In the genomic region with DNA sequence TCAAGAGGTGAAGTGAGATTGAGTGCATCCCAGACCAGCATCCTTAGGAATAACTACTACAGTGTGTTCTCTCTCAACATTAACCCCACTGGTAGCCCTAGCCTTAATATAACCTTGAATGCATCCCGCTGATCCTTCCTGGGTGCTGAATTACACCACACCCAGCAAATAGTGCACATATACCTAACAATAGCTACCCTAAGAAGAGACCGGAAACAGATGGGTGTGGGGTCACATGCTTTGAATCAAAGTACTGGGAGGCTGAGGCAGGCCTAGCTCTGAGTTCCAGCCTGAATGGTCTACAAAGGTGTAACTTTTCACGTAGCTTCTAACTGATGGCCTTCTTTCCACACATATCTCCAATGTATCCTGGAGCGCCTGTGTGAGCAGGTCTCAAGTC, we compare ENCODE assay signal across 8 mouse cellular contexts. TPM values are rescaled to one million over a fixed set of nuclear protein-coding genes. Genes with fewer than 3 reads are reported as not detected.
DNase-seq lines count a peak whose midpoint lies in the region; ATAC-seq and TF ChIP-seq lines count a peak whose summit lies in the region.

No protein-coding gene starts in this region.

- peaks cover 13% of the 10 kb centered on the region for H3K79me2 ChIP-seq in MEL (ENCODE audit: control insufficient read depth, insufficient read depth, low read length, poor library complexity)

- WGBS in heart, postnatal 0 days = 96% methylated on average over 4 of the region's 4 CpGs
- WGBS in hindbrain, embryonic 12.5 days = over 99% methylated on average over 4 of the region's 4 CpGs
- 95% methylated on average over 4 of the region's 4 CpGs for WGBS in midbrain, embryonic 12.5 days

- H3K4me3 ChIP-seq in heart, postnatal 0 days (ENCODE audit: low read depth, low read length) = no peak overlapping the region; the same call in 1 of the 2 replicates
- peak overlapping the region; percentile 67 to 79 for H3K4me3 ChIP-seq in MEL (ENCODE audit: control insufficient read depth in 1 of 2, insufficient read depth in 1 of 2, low read depth in 2 of 2, low read length in 2 of 2)
- H3K4me3 ChIP-seq in hindbrain, embryonic 12.5 days = peak overlapping the region; percentile 53
- H3K4me3 ChIP-seq in midbrain, embryonic 12.5 days = peak overlapping the region; percentile 64

- no peak for ATAC-seq in heart, postnatal 0 days (ENCODE audit: insufficient read depth, low read depth)
- ATAC-seq in hindbrain, embryonic 12.5 days (ENCODE audit: low FRiP score) = no peak
- no peak for ATAC-seq in midbrain, embryonic 12.5 days (ENCODE audit: low FRiP score, low read depth)
- ATAC-seq in megakaryocyte-erythroid progenitor cell, adult 5-6 weeks (replicated peaks; ENCODE audit: low FRiP score, low TSS enrichment, poor library complexity, severe bottlenecking) = no peak

- peak overlapping the region; percentile 95 for H3K27ac ChIP-seq in heart, postnatal 0 days (ENCODE audit: low read depth)
- H3K27ac ChIP-seq in MEL (ENCODE audit: control insufficient read depth, low read depth, low read length) = peak overlapping the region; percentile 92
- peak overlapping the region; percentile 99 for H3K27ac ChIP-seq in hindbrain, embryonic 12.5 days
- peak overlapping the region; percentile 98 for H3K27ac ChIP-seq in midbrain, embryonic 12.5 days (replicated peaks)

- intact Hi-C loops in heart, postnatal 25 days (cut with DNase I) = loop anchor here (2.0 kb wide), 1 partner anchor 14 kb away; no protein-coding TSS in a partner anchor

- H3K4me1 ChIP-seq in heart, postnatal 0 days (ENCODE audit: control insufficient read depth, insufficient read depth) = peaks cover 24% of the 10 kb centered on the region; the same call in 1 of the 2 replicates
- peaks cover 7 to 18% of the 10 kb centered on the region in 2 experiments for H3K4me1 ChIP-seq in MEL (ENCODE audit: control insufficient read depth in 1 of 2, insufficient read depth in 2 of 2, low read length in 2 of 2)
- peaks cover 21% of the 10 kb centered on the region for H3K4me1 ChIP-seq in hindbrain, embryonic 12.5 days
- H3K4me1 ChIP-seq in midbrain, embryonic 12.5 days = peaks cover 14% of the 10 kb centered on the region

- no peak for TF ChIP-seq POLR2A in MEL (IDR thresholded peaks at IDR 0.05; ENCODE audit: control insufficient read depth in 1 of 2, insufficient read depth in 1 of 2, low read depth in 1 of 2, low read length in 2 of 2, poor library complexity in 1 of 2)

- no peak for TF ChIP-seq CTCF in heart, postnatal 0 days (IDR thresholded peaks at IDR 0.05; ENCODE audit: low read depth)
- TF ChIP-seq CTCF in MEL (IDR thresholded peaks at IDR 0.05 in 2 of 3, conservative IDR thresholded peaks at IDR 0.05 in 1 of 3; ENCODE audit: control insufficient read depth in 1 of 3, insufficient read depth in 1 of 3, low read depth in 2 of 3, low read length in 3 of 3, poor library complexity in 1 of 3, severe bottlenecking in 1 of 3) = no peak

- no peaks in the 10 kb centered on the region for H3K36me3 ChIP-seq in heart, postnatal 0 days (replicated peaks; ENCODE audit: control insufficient read depth, insufficient read depth, low read length)
- peaks cover 0 to 17% of the 10 kb centered on the region in 2 experiments; a peak in 2 of 4 replicates for H3K36me3 ChIP-seq in MEL (ENCODE audit: control insufficient read depth in 1 of 2, insufficient read depth in 2 of 2, low read length in 2 of 2)
- H3K36me3 ChIP-seq in hindbrain, embryonic 12.5 days = no peaks in the 10 kb centered on the region
- no peaks in the 10 kb centered on the region for H3K36me3 ChIP-seq in midbrain, embryonic 12.5 days

- TF ChIP-seq EP300 in heart, postnatal 0 days (IDR thresholded peaks at IDR 0.05; ENCODE audit: low read depth) = no peak
- TF ChIP-seq EP300 in MEL (IDR thresholded peaks at IDR 0.05; ENCODE audit: low read depth in 1 of 2, low read length in 2 of 2) = no peak

- peak overlapping the region; percentile 76; the same call in 1 of the 2 replicates for H3K9ac ChIP-seq in heart, postnatal 0 days (replicated peaks; ENCODE audit: low read depth, low read length)
- H3K9ac ChIP-seq in MEL (ENCODE audit: control insufficient read depth, low read depth, low read length, poor library complexity, severe bottlenecking) = peak overlapping the region; percentile 95
- peak overlapping the region; percentile 90 for H3K9ac ChIP-seq in hindbrain, embryonic 12.5 days
- H3K9ac ChIP-seq in midbrain, embryonic 12.5 days (replicated peaks) = peak overlapping the region; percentile 93

- H3K4me2 ChIP-seq in heart, postnatal 0 days (ENCODE audit: low read depth, low read length) = peak overlapping the region; percentile 84; the same call in 1 of the 2 replicates
- peak overlapping the region; percentile 68 for H3K4me2 ChIP-seq in hindbrain, embryonic 12.5 days (replicated peaks)
- peak overlapping the region; percentile 85 for H3K4me2 ChIP-seq in midbrain, embryonic 12.5 days (replicated peaks)

- no peaks in the 10 kb centered on the region for H3K27me3 ChIP-seq in heart, postnatal 0 days (ENCODE audit: control insufficient read depth, insufficient read depth, low read length)
- no peaks in the 10 kb centered on the region for H3K27me3 ChIP-seq in MEL (ENCODE audit: control insufficient read depth in 1 of 2, insufficient read depth in 2 of 2, low read length in 2 of 2)
- no peaks in the 10 kb centered on the region for H3K27me3 ChIP-seq in hindbrain, embryonic 12.5 days
- H3K27me3 ChIP-seq in midbrain, embryonic 12.5 days = no peaks in the 10 kb centered on the region

- H3K9me3 ChIP-seq in heart, postnatal 0 days (replicated peaks; ENCODE audit: control insufficient read depth, low read length) = no peaks in the 10 kb centered on the region
- H3K9me3 ChIP-seq in MEL (replicated peaks; ENCODE audit: insufficient read depth, low read length) = no peaks in the 10 kb centered on the region
- no peaks in the 10 kb centered on the region for H3K9me3 ChIP-seq in hindbrain, embryonic 12.5 days (replicated peaks)
- no peaks in the 10 kb centered on the region for H3K9me3 ChIP-seq in midbrain, embryonic 12.5 days

- TF ChIP-seq RAD21 in MEL (IDR thresholded peaks at IDR 0.05; ENCODE audit: low read depth, low read length) = no peak

- no peak for DNase-seq in heart, postnatal 0 days (ENCODE audit: low spot score)
- DNase-seq in heart, postnatal 25 days (ENCODE audit: low spot score) = no peak
- no peak for DNase-seq in MEL (ENCODE audit: low read depth, low spot score)
- no peak for DNase-seq in layer of hippocampus, adult 9-10 months (ENCODE audit: low spot score)
- no peak for DNase-seq in cerebellum, adult 11 months

TF ChIP-seq in MEL, 35 proteins besides CTCF, POLR2A, EP300 and RAD21:
- TF ChIP-seq USF1 (IDR thresholded peaks at IDR 0.05; ENCODE audit: low read depth, low read length) = peak; percentile 35; the same call in 1 of the 2 replicates
- no peak for TF ChIP-seq GATA1 (IDR thresholded peaks at IDR 0.05; ENCODE audit: low read depth, low read length)

RNA-seq across cellular contexts. Expression of gene Ptma, which starts 37.8 kb away (rescaled TPM):
- total RNA-seq in heart, postnatal 0 days (2014; rRNA removed; ENCODE audit: low replicate concordance) = 379 and 399 TPM in 2 replicates
- 597 and 614 TPM in 2 replicates for polyA plus RNA-seq in heart, postnatal 0 days (2015; fragmentation: Nextera tagmentation; extraction: Ambion mirVana)
- 100 to 1,000 TPM; 231 to 265 TPM for total RNA-seq in heart, postnatal 25 days (2021)
- total RNA-seq in MEL (2012; rRNA removed) = 3,309 and 3,407 TPM in 2 replicates
- polyA plus RNA-seq in MEL (2012; ENCODE audit: insufficient read depth in 1 of 2, insufficient read length in 2 of 2, low read depth in 1 of 2, low replicate concordance in 2 of 2, missing spikeins in 1 of 2) = 1,000 to 10,000 TPM; 2,419 to 4,891 TPM
- 2,735 and 2,863 TPM in 2 replicates for polyA plus RNA-seq in hindbrain, embryonic 12.5 days (2016; fragmentation: Nextera tagmentation; extraction: Ambion mirVana)
- polyA plus RNA-seq in midbrain, embryonic 12.5 days (2016; fragmentation: Nextera tagmentation; extraction: Ambion mirVana) = 2,626 and 2,824 TPM in 2 replicates
- 2,834 and 3,273 TPM in 2 replicates for total RNA-seq in megakaryocyte-erythroid progenitor cell, adult 5-6 weeks (2014; fragmentation: Nextera tagmentation)
- total RNA-seq in megakaryocyte-erythroid progenitor cell, adult 5-6 weeks (2017) = 4,983 and 7,914 TPM in 2 replicates
